Mouse (Mus musculus): ENCODE data around the gene Tead3. TPM values are rescaled to one million over a fixed set of nuclear protein-coding genes. Genes with fewer than 3 reads are reported as not detected.
"Not testable (repeated sequence)": the region's sequence is repeated elsewhere in the genome, so short reads cannot be mapped to it uniquely, and the experiment has no call there.

Tead3 gene
- total RNA-seq, 2 experiments from 2014 or later = 9.3 to 11.5 TPM

DNA sequence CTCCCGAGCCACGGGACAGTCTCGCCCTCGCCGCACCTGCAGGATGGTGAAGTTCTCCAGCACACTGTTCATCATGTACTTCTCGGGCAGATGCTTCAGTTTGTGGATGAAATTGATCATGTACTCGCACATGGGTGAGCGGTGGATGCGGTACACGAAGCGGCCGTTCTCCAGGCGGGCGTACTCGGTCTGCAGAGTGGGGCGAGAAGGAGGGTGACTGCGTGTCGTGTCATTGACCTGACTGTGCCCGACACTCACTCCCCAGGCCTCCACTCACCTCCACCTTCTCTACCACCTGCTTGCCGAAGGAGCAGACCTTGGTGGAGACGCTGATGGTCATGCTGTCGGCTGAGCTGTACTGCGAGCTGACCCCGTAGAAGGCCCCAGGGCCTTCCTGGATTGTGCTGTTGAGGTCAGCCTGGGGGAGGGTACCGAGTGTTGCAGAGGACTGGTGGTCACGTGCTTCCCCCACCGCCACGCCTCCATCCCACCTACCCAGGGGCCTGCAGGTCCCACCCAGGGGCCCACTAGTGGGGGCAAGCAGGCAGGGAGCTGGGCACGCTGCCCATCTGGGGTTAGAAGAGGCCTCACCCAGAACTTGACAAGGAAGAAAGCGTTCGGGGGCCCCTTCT is 17.6 kb downstream of the Tead3 start:
- peak; percentile 30 for DNase-seq
- intact Hi-C loops (cut with DNase I; ENCODE audit: low total_unique reads) = no loop called here

DNA sequence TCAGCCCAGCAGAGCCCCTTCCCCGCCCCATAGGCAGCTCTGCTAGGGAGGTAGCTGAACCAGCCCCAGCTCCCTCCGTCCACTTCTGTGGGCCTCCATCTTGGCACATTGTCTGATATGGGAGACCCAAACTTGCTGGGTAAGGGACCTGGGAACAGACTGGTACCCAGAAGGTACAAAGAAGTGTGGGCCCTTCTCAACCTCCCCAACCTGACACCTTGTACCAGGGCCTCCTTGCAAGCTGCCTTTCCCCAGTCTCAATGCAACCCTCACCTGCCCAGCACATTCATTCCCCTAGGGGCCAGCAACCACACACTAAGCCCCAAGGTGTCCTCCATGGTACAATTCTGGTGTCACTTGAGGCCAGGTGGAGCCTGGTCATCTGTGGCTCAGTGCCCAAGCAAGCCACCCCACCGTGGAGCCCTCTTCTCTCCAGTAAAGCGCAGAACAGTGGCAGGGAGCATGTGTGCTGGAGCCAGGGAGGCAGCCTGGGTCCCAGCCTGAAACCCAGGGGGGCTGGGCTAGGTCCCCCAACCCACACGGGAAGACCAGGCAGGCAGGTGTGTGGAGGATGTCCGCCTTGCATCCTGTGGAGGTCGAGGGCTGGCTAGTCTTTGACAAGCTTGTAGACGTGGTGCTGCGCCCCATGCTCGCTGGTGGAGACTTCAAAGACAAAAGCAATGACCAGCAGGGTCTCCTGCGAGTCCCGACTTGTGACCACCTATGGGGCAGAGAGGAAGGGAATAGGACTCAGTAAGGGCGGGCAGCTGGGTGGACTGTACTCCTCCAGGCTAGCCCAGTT is 18.3 kb downstream of the Tead3 start:
- DNase-seq = no peak
- intact Hi-C loops (cut with DNase I; ENCODE audit: low total_unique reads) = no loop called here

GRCm38 (mm10) chr17:28331241-28332112 is 19.1 kb downstream of the Tead3 start:
- DNase-seq = no peak
- intact Hi-C loops (cut with DNase I; ENCODE audit: low total_unique reads) = no loop called here

GRCm38 (mm10) chr17:28330590-28330989 is 20.0 kb downstream of the Tead3 start:
- intact Hi-C loops (cut with DNase I; ENCODE audit: low total_unique reads); DNase-seq: not testable (repeated sequence)

DNA sequence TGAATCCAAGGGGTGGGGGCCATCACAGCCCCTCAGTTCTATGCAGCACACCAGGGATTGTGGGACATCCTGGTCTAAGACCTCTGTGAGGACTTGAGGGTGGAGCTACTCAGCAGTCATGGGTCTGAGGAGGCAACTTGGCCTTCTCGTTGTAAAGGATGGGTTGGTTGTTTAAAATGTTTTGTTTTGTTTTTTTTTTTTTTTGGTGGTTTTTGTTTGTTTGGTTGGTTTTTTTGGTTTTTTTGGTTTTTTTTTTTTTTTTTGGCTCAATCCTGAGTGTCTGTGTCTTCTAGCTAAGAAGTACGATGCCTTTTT is 20.4 kb downstream of the Tead3 start:
- intact Hi-C loops (cut with DNase I; ENCODE audit: low total_unique reads) = no loop called here

DNA sequence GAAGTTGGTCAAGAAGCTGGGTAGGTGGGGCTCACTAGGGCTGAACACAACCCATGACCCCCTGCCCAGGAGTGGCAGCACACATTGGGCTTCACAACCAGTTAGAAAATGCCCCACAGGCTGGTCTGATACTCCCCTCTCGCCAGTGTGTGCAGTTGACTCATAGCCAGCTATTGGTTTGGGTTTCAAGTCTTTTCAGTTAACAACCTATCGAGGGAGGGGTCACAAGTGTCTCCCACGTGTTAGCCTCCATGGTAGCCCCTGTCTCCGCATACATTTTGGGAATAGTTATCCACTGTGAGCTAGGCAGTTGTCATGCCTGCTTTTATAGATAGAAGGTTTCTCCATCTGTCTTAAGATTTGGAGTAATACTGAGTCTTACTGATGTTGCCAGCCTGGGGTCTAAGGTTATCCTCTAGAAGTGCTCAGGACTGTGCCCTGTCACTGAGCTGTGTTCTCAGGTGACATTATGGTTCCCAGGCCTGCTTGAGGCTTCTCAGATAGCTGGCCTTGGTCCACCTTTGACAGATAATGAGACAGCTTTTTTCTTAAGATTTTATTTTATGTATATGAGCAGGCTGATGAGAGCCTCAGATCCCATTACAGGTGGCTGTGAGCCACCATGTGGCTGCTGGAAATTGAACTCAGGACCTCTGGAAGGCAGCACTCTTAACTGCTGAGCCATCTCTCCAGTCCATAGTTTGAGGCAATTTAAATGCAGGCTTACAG is 20.9 kb downstream of the Tead3 start:
- DNase-seq = no peak
- intact Hi-C loops (cut with DNase I; ENCODE audit: low total_unique reads) = no loop called here

More for the DNA sequence above, 20.4 kb downstream of the Tead3 start:
- no peak for DNase-seq

DNA sequence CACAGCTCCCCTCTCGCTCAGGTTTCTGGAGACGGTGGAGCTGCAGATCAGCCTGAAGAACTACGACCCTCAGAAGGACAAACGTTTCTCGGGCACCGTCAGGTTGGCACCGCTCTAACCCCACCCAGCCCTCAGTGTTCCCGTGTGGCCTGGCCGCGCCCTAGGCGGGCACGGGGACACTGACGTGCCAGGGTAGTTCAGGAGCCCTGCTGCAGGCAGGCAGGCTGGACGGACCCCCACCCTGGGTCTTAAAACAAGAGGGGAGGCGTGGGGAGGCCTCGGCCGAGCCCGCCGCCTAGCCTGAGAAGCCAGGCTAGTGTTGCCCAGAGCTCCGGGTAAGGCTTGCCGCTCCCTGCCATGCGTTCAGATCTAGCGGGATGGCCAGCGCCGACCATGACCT is 21.7 kb downstream of the Tead3 start:
- DNase-seq = peak; percentile 32
- intact Hi-C loops (cut with DNase I; ENCODE audit: low total_unique reads) = no loop called here

DNA sequence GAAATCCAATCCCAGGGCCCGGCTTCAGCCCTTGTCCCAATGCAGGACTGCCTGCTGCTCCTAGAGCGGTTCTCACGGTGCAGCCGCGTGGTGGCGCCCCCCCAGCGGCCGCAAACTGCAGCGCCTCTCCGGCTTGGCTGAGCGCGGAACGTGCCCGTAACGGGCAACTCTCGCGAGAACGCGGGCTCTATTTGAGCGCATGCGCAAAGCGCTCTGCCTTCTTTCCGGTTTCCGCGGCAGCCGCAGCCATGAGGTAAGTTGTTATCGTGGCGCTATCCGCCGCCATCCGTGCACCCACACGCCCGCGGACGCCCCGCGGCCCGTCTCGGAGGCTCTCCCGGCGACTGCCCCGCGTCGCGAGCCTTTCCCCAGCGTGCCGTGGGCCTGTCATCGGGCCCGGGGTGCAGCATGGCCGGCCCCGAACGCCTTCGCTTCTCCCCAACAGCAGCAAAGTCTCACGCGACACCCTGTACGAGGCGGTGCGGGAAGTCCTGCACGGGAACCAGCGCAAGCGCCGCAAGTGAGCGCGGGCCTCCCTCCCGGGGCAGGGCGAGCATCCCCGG is 22.2 kb downstream of the Tead3 start, which contains the start of gene Rpl10a:
Gene Rpl10a, plus strand, starts transcription at position 106 of the 563 bp plus-strand sequence.
- peak; percentile 98 for DNase-seq
- intact Hi-C loops (cut with DNase I; ENCODE audit: low total_unique reads) = no loop called here

- no peak for DNase-seq
Observed at GRCm38 (mm10) chr17:28327673-28328325, 22.8 kb downstream of the Tead3 start.

GRCm38 (mm10) chr17:28326951-28327350 is 23.7 kb downstream of the Tead3 start:
- no peak for DNase-seq
- intact Hi-C loops (cut with DNase I; ENCODE audit: low total_unique reads) = no loop called here

More at GRCm38 (mm10) chr17:28327673-28328325, 22.8 kb downstream of the Tead3 start:
- intact Hi-C loops (cut with DNase I; ENCODE audit: low total_unique reads) = no loop called here

DNA sequence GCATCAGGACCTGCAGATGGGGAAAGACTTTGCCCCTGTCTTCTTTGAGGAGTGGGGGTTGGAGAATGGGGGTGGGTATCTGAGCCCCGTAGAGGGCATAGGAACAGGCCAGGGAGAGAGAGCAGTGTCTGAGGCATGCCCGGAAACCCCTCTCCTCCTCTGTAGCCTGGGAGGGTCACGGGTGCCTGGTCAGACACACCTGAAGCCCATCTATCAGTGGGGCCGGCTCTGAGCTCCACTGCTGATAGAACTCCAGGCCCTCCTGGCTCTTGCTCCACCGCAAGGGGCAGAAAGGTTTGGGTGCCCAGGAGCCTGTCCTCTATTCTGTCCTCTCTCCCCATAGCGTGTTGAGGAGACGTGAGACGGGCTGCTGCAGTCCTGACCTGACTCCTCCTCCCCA is 24.9 kb downstream of the Tead3 start:
- intact Hi-C loops (cut with DNase I; ENCODE audit: low total_unique reads) = no loop called here
- no peak for DNase-seq

GRCm38 (mm10) chr17:28324416-28324815 is 26.2 kb downstream of the Tead3 start:
- DNase-seq; intact Hi-C loops (cut with DNase I; ENCODE audit: low total_unique reads): not testable (repeated sequence)

DNA sequence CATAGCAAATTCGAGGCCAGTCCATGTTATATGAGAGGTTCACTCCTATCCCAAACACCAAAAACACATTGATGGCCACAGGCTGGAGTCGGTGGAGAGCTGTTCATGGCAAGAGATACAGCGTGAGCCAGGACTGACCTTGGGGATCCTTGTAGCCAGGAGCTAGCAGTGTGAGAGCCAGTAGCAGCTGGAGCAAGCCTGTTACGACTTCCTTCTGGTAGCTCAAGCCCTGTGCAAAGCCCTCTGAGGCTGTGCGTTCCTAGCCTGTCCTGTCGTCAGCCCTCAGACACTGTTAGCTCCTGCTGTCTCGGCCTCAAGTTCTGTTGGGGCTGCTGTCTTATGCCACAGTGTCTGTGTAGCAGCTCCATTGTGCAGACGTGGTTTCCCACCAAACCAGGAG is 26.8 kb downstream of the Tead3 start:
- intact Hi-C loops (cut with DNase I; ENCODE audit: low total_unique reads) = no loop called here
- no peak for DNase-seq

GRCm38 (mm10) chr17:28321700-28322099 is 28.9 kb downstream of the Tead3 start:
- no peak for DNase-seq
- intact Hi-C loops (cut with DNase I; ENCODE audit: low total_unique reads) = no loop called here

DNA sequence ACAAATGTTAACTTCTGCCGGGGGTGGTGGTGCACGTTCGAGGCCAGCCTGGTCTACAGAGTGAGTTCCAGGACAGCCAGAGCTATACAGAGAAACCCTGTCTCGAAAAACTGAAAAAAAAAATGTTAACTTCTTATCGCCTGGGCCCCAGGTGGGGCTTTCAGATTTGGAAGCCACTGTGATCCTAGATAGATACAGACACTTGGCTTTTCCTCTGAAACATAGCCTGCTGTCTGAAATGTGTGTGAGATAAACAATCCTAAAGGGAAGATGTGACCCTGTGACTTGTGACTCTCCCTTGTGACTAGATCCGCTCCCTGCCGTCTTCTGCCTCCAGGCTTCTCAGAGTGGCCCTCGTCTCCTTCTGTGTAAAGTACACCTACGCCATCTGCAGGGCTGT is 32.9 kb downstream of the Tead3 start:
- intact Hi-C loops (cut with DNase I; ENCODE audit: low total_unique reads) = no loop called here
- DNase-seq = no peak

GRCm38 (mm10) chr17:28317091-28317490 is 33.5 kb downstream of the Tead3 start:
- intact Hi-C loops (cut with DNase I; ENCODE audit: low total_unique reads) = no loop called here

GRCm38 (mm10) chr17:28316476-28316875 is 34.1 kb downstream of the Tead3 start:
- no peak for DNase-seq

More at GRCm38 (mm10) chr17:28317091-28317490, 33.5 kb downstream of the Tead3 start:
- DNase-seq = no peak

DNA sequence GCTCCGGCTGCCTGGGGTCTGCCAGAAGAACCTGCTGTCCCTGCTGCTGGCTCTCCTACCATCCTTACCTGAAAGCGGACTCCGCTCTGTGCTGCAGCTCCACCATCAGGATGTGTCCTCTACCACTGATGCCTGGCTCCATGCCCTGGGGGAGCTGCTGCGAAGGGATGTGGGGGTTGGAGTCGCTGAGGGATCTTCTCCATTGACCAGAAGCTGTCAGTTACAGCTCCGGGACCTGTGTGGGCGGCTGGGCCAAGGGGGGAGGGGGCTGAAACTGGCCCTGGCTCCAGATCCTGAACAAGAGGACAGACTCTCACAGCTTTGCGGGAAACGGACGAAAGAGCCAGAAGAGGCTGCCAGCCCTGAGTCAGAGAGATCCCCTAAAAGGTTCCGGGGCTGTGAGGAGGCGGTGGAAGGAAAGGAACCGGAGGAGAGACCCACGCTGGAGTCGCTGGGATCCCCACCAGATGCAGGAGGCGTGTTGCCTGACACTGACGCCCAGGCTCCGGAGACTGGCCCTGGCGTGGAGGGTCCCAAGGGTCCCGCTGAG is 34.9 kb downstream of the Tead3 start:
- intact Hi-C loops (cut with DNase I; ENCODE audit: low total_unique reads) = no loop called here
- no peak for DNase-seq

More at GRCm38 (mm10) chr17:28316476-28316875, 34.1 kb downstream of the Tead3 start:
- intact Hi-C loops (cut with DNase I; ENCODE audit: low total_unique reads) = no loop called here
